Mouse (Mus musculus) retina, postnatal 1 day (tissue): ENCODE data around the gene Cox20.
A peak's percentile ranks its signal among the peaks of the same experiment; 100 is the strongest.

Experiments
- DNase-seq: peaks from one replicate; pipeline ENCODE4 v3.0.0-alpha.2; 2012

Gene Cox20

GRCm38 (mm10) chr1:178357776-178358710, 39.1 kb downstream of the Cox20 start:
- no peak for DNase-seq

GRCm38 (mm10) chr1:178360264-178360663, 41.3 kb downstream of the Cox20 start:
- no peak for DNase-seq

DNA sequence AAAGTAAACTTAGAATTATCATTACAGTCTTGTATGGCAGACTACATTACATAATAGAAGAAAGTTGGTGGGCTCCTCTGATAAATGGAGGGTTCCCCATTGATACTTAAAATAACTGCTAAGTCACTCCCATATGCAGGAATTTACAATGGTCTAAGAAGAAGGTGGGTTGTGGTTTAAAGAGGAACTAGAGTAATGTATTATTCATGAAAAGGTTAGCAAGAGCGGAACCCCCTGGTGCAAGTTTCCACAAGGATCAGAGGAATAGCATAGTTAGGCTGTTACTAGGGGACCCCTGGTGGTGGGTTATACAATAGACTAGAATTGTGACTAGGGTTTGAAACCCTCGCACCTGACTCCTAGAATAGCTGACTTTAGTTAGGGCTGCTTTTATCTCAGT, 41.8 kb downstream of the Cox20 start:
- DNase-seq, result peak; percentile 12

GRCm38 (mm10) chr1:178365171-178365570, 46.2 kb downstream of the Cox20 start:
- no peak for DNase-seq

- no peak for DNase-seq
These were observed 49.2 kb downstream of the Cox20 start for GRCm38 (mm10) chr1:178368121-178368520.

DNA sequence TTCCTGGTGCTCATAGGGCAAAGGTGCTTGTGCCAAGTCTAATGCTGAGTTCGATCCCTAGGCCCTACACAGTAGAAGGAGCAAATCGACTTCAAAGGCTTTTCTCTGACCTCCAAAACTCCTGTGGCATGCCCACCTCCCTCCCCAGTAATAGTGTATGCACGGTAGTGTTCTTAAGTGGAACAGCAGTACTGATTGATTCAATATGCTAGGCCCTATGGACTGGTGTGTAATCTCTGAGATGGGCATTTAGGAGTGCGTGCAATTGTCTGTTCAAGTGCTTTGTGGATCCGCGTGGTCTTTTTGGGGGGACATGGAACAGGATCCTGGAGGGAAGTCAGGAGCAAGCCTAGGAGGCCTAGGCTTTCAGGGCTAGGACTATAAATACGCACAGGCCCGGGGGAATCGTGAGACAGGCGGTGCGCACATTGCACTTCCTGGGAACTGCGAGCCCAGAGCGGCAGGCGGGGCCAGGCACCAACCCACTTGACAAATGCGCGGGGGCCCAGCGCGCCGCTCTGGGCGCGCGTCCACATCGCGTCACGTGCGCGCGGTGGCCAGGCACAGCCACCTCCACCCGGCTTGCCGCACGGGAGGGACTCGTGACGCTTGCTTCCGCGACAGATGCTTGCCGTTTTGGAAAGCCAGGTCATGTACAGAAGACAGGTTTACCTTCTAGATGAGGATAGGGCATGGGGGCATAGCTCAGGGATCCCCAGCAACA, 49.8 kb downstream of the Cox20 start:
- peak; percentile 94 for DNase-seq

DNA sequence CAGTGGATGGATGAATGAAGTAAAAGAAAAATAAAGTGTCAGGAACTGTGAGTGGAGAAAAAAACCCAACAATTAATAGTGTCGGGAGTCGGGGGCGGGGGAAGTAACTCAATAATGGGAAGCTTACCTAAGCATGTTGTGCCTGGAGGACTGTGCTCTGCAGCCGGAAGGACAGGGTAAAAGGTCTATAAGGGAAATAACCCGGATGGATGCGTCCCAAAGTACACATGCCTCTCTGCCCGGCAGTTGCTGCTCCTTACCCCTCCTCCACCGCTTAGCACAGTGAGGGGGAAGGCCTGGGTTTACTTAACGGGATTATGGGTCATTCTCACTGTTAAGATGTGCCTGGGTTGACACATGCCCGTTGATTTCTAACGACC, 50.3 kb downstream of the Cox20 start:
- peak; percentile 79 for DNase-seq
